Mouse (Mus musculus): Measurements from ENCODE around the gene Klk1. TPM values are rescaled to one million over a fixed set of nuclear protein-coding genes. Genes with fewer than 3 reads are reported as not detected.

The Klk1 gene
- polyA plus RNA-seq, 1 experiment from 2014 or later: not detected

- Histone ChIP-seq H3K4me2 (ENCODE audit: low read depth, low read length) (peak overlapping the region; percentile 40), H3K27ac (replicated peaks; ENCODE audit: low read depth, low read length) (no peak overlapping the region), H3K4me3 (ENCODE audit: low read depth, low read length) (no peak overlapping the region), H3K27me3 (replicated peaks; ENCODE audit: control insufficient read depth, insufficient read depth, low read length) (peaks cover 12% of the 10 kb centered on the region; the same call in 1 of the 2 replicates), H3K9ac (ENCODE audit: low read depth, low read length) (no peak overlapping the region), H3K36me3 (ENCODE audit: control insufficient read depth, insufficient read depth, low read length) (no peaks in the 10 kb centered on the region), H3K4me1 (ENCODE audit: control insufficient read depth, insufficient read depth, low read length) (no peaks in the 10 kb centered on the region), H3K9me3 (ENCODE audit: control insufficient read depth, low read length) (no peaks in the 10 kb centered on the region)
- WGBS: 2% methylated on average over 34 of the region's 34 CpGs
- ATAC-seq (ENCODE audit: low read depth) (peak; percentile 67), DNase-seq (ENCODE audit: low spot score) (peak; percentile 95)
These were observed 37.9 kb downstream of the Klk1 start for GRCm38 (mm10) chr7:44262791-44263643.

- no peak for DNase-seq (ENCODE audit: low spot score)
- no peak for ATAC-seq (ENCODE audit: low read depth)
- Histone ChIP-seq H3K27ac (replicated peaks; ENCODE audit: low read depth, low read length) (no peak overlapping the region), H3K4me2 (ENCODE audit: low read depth, low read length) (no peak overlapping the region), H3K9me3 (ENCODE audit: control insufficient read depth, low read length) (no peaks in the 10 kb centered on the region), H3K4me3 (ENCODE audit: low read depth, low read length) (no peak overlapping the region), H3K36me3 (ENCODE audit: control insufficient read depth, insufficient read depth, low read length) (no peaks in the 10 kb centered on the region), H3K4me1 (ENCODE audit: control insufficient read depth, insufficient read depth, low read length) (no peaks in the 10 kb centered on the region), H3K27me3 (replicated peaks; ENCODE audit: control insufficient read depth, insufficient read depth, low read length) (peaks cover 11% of the 10 kb centered on the region; the same call in 1 of the 2 replicates), H3K9ac (ENCODE audit: low read depth, low read length) (no peak overlapping the region)
- 80% methylated on average over 11 of the region's 11 CpGs for WGBS
These were observed 43.0 kb downstream of the Klk1 start for GRCm38 (mm10) chr7:44268117-44268516.

GRCm38 (mm10) chr7:44269397-44269796 lies 44.2 kb downstream of the Klk1 start:
- peaks cover 6% of the 10 kb centered on the region; the same call in 1 of the 2 replicates for H3K27me3 ChIP-seq (replicated peaks; ENCODE audit: control insufficient read depth, insufficient read depth, low read length)
- H3K4me1 ChIP-seq (ENCODE audit: control insufficient read depth, insufficient read depth, low read length): no peaks in the 10 kb centered on the region

GRCm38 (mm10) chr7:44271309-44271708 lies 46.1 kb downstream of the Klk1 start:
- ATAC-seq (ENCODE audit: low read depth) (no peak), DNase-seq (ENCODE audit: low spot score) (no peak)
- Histone ChIP-seq H3K4me2 (ENCODE audit: low read depth, low read length) (no peak overlapping the region), H3K27me3 (replicated peaks; ENCODE audit: control insufficient read depth, insufficient read depth, low read length) (peaks cover 8% of the 10 kb centered on the region; the same call in 1 of the 2 replicates), H3K9me3 (ENCODE audit: control insufficient read depth, low read length) (no peaks in the 10 kb centered on the region), H3K4me3 (ENCODE audit: low read depth, low read length) (no peak overlapping the region), H3K27ac (replicated peaks; ENCODE audit: low read depth, low read length) (no peak overlapping the region), H3K4me1 (ENCODE audit: control insufficient read depth, insufficient read depth, low read length) (no peaks in the 10 kb centered on the region), H3K36me3 (ENCODE audit: control insufficient read depth, insufficient read depth, low read length) (no peaks in the 10 kb centered on the region), H3K9ac (ENCODE audit: low read depth, low read length) (no peak overlapping the region)
- WGBS: 64% methylated on average over 2 of the region's 2 CpGs

More at GRCm38 (mm10) chr7:44269397-44269796, 44.2 kb downstream of the Klk1 start:
- H3K9ac ChIP-seq (ENCODE audit: low read depth, low read length): no peak overlapping the region
- no peaks in the 10 kb centered on the region for H3K36me3 ChIP-seq (ENCODE audit: control insufficient read depth, insufficient read depth, low read length)
- H3K27ac ChIP-seq (replicated peaks; ENCODE audit: low read depth, low read length): no peak overlapping the region
- no peak overlapping the region for H3K4me2 ChIP-seq (ENCODE audit: low read depth, low read length)
- WGBS: 84% methylated on average over 2 of the region's 2 CpGs
- H3K4me3 ChIP-seq (ENCODE audit: low read depth, low read length): no peak overlapping the region
- DNase-seq (ENCODE audit: low spot score) (no peak), ATAC-seq (ENCODE audit: low read depth) (no peak)
- no peaks in the 10 kb centered on the region for H3K9me3 ChIP-seq (ENCODE audit: control insufficient read depth, low read length)

- no peak overlapping the region for H3K9ac ChIP-seq (ENCODE audit: low read depth, low read length)
These were observed 47.4 kb downstream of the Klk1 start for GRCm38 (mm10) chr7:44272546-44272945.

GRCm38 (mm10) chr7:44273446-44273845 lies 48.3 kb downstream of the Klk1 start:
- H3K27ac ChIP-seq (replicated peaks; ENCODE audit: low read depth, low read length): no peak overlapping the region
- H3K4me2 ChIP-seq (ENCODE audit: low read depth, low read length): no peak overlapping the region
- H3K36me3 ChIP-seq (ENCODE audit: control insufficient read depth, insufficient read depth, low read length): no peaks in the 10 kb centered on the region
- H3K4me3 ChIP-seq (ENCODE audit: low read depth, low read length): no peak overlapping the region
- H3K9me3 ChIP-seq (ENCODE audit: control insufficient read depth, low read length): no peaks in the 10 kb centered on the region
- H3K4me1 ChIP-seq (ENCODE audit: control insufficient read depth, insufficient read depth, low read length): no peaks in the 10 kb centered on the region
- 65% methylated on average over 7 of the region's 7 CpGs for WGBS
- ATAC-seq (ENCODE audit: low read depth) (no peak), DNase-seq (ENCODE audit: low spot score) (no peak)
- no peak overlapping the region for H3K9ac ChIP-seq (ENCODE audit: low read depth, low read length)
- peaks cover 8% of the 10 kb centered on the region; the same call in 1 of the 2 replicates for H3K27me3 ChIP-seq (replicated peaks; ENCODE audit: control insufficient read depth, insufficient read depth, low read length)

More at GRCm38 (mm10) chr7:44272546-44272945, 47.4 kb downstream of the Klk1 start:
- no peaks in the 10 kb centered on the region for H3K9me3 ChIP-seq (ENCODE audit: control insufficient read depth, low read length)
- 88% methylated on average over 7 of the region's 7 CpGs for WGBS
- ATAC-seq (ENCODE audit: low read depth) (no peak), DNase-seq (ENCODE audit: low spot score) (no peak)
- H3K4me3 ChIP-seq (ENCODE audit: low read depth, low read length): no peak overlapping the region
- peaks cover 8% of the 10 kb centered on the region; the same call in 1 of the 2 replicates for H3K27me3 ChIP-seq (replicated peaks; ENCODE audit: control insufficient read depth, insufficient read depth, low read length)
- H3K27ac ChIP-seq (replicated peaks; ENCODE audit: low read depth, low read length): no peak overlapping the region
- H3K36me3 ChIP-seq (ENCODE audit: control insufficient read depth, insufficient read depth, low read length): no peaks in the 10 kb centered on the region
- no peaks in the 10 kb centered on the region for H3K4me1 ChIP-seq (ENCODE audit: control insufficient read depth, insufficient read depth, low read length)
- no peak overlapping the region for H3K4me2 ChIP-seq (ENCODE audit: low read depth, low read length)

GRCm38 (mm10) chr7:44274096-44274495 lies 48.9 kb downstream of the Klk1 start:
- Histone ChIP-seq H3K9ac (ENCODE audit: low read depth, low read length) (no peak overlapping the region), H3K9me3 (ENCODE audit: control insufficient read depth, low read length) (no peaks in the 10 kb centered on the region), H3K27ac (replicated peaks; ENCODE audit: low read depth, low read length) (no peak overlapping the region), H3K36me3 (ENCODE audit: control insufficient read depth, insufficient read depth, low read length) (no peaks in the 10 kb centered on the region), H3K4me3 (ENCODE audit: low read depth, low read length) (no peak overlapping the region), H3K4me2 (ENCODE audit: low read depth, low read length) (no peak overlapping the region), H3K27me3 (replicated peaks; ENCODE audit: control insufficient read depth, insufficient read depth, low read length) (peaks cover 8% of the 10 kb centered on the region; the same call in 1 of the 2 replicates), H3K4me1 (ENCODE audit: control insufficient read depth, insufficient read depth, low read length) (no peaks in the 10 kb centered on the region)
- ATAC-seq (ENCODE audit: low read depth): no peak
- 28% methylated on average over 8 of the region's 11 CpGs for WGBS
- no peak for DNase-seq (ENCODE audit: low spot score)

- peaks cover 8% of the 10 kb centered on the region; the same call in 1 of the 2 replicates for H3K27me3 ChIP-seq (replicated peaks; ENCODE audit: control insufficient read depth, insufficient read depth, low read length)
- no peak overlapping the region for H3K4me3 ChIP-seq (ENCODE audit: low read depth, low read length)
- ATAC-seq (ENCODE audit: low read depth) (no peak), DNase-seq (ENCODE audit: low spot score) (no peak)
- H3K4me1 ChIP-seq (ENCODE audit: control insufficient read depth, insufficient read depth, low read length): no peaks in the 10 kb centered on the region
- H3K4me2 ChIP-seq (ENCODE audit: low read depth, low read length): no peak overlapping the region
- WGBS: 65% methylated on average over 3 of the region's 3 CpGs
- H3K36me3 ChIP-seq (ENCODE audit: control insufficient read depth, insufficient read depth, low read length): no peaks in the 10 kb centered on the region
- no peaks in the 10 kb centered on the region for H3K9me3 ChIP-seq (ENCODE audit: control insufficient read depth, low read length)
- H3K27ac ChIP-seq (replicated peaks; ENCODE audit: low read depth, low read length): no peak overlapping the region
- H3K9ac ChIP-seq (ENCODE audit: low read depth, low read length): no peak overlapping the region
These were observed 50.4 kb downstream of the Klk1 start for GRCm38 (mm10) chr7:44275546-44275945.
